Mouse (Mus musculus) fibroblast of lung, adult 2 months (primary cell): ENCODE measurements around the gene Zfp580.
"Not testable (repeated sequence)": the region's sequence is repeated elsewhere in the genome, so short reads cannot be mapped to it uniquely, and the experiment has no call there.

Source experiments
- DNase-seq: peaks from one replicate; pipeline ENCODE4 v3.0.0-alpha.2; 2011; ENCODE audit warnings: low read depth

The Zfp580 gene

GRCm38 (mm10) chr7:5064886-5065285 lies 13.5 kb downstream of the Zfp580 start:
- no peak for DNase-seq

GRCm38 (mm10) chr7:5073586-5073985 lies 22.2 kb downstream of the Zfp580 start:
- no peak for DNase-seq

- no peak for DNase-seq
These were observed 23.6 kb downstream of the Zfp580 start for GRCm38 (mm10) chr7:5074984-5075383.

- no peak for DNase-seq
These were observed 25.6 kb downstream of the Zfp580 start for GRCm38 (mm10) chr7:5076931-5077330.

- DNase-seq: not testable (repeated sequence)
These were observed 28.1 kb downstream of the Zfp580 start for GRCm38 (mm10) chr7:5079365-5080009.

GRCm38 (mm10) chr7:5080010-5080751 lies 28.8 kb downstream of the Zfp580 start, which contains the start of gene Epn1:
Epn1 (plus strand) TSS chr7:5080235.
- DNase-seq: peak; percentile 86

- no peak for DNase-seq
These were observed 29.5 kb downstream of the Zfp580 start for GRCm38 (mm10) chr7:5080815-5081214.

- no peak for DNase-seq
These were observed 29.9 kb downstream of the Zfp580 start for GRCm38 (mm10) chr7:5081241-5081640.

- DNase-seq: no peak
These were observed 30.6 kb downstream of the Zfp580 start for GRCm38 (mm10) chr7:5081939-5082338.

- no peak for DNase-seq
These were observed 32.2 kb downstream of the Zfp580 start for GRCm38 (mm10) chr7:5083325-5084105.

GRCm38 (mm10) chr7:5085512-5085911 lies 34.2 kb downstream of the Zfp580 start:
- DNase-seq: no peak

GRCm38 (mm10) chr7:5086921-5087440 lies 35.6 kb downstream of the Zfp580 start:
- no peak for DNase-seq

- DNase-seq: no peak
These were observed 36.5 kb downstream of the Zfp580 start for GRCm38 (mm10) chr7:5087886-5088285.

- DNase-seq: no peak
These were observed 38.5 kb downstream of the Zfp580 start for GRCm38 (mm10) chr7:5089853-5090252.

GRCm38 (mm10) chr7:5091008-5091728 lies 39.8 kb downstream of the Zfp580 start:
- DNase-seq: no peak

- no peak for DNase-seq
These were observed 41.0 kb downstream of the Zfp580 start for GRCm38 (mm10) chr7:5092381-5092780.

- no peak for DNase-seq
These were observed 41.6 kb downstream of the Zfp580 start for GRCm38 (mm10) chr7:5092831-5093510.

GRCm38 (mm10) chr7:5098769-5099168 lies 47.4 kb downstream of the Zfp580 start:
- no peak for DNase-seq

- DNase-seq: no peak
These were observed 48.5 kb downstream of the Zfp580 start for GRCm38 (mm10) chr7:5099796-5100195.

GRCm38 (mm10) chr7:5101066-5101663 lies 49.8 kb downstream of the Zfp580 start:
- no peak for DNase-seq

GRCm38 (mm10) chr7:5102564-5102963 lies 51.2 kb downstream of the Zfp580 start:
- no peak for DNase-seq
